Mouse (Mus musculus): ENCODE data around the gene Slc12a4.

DNA sequence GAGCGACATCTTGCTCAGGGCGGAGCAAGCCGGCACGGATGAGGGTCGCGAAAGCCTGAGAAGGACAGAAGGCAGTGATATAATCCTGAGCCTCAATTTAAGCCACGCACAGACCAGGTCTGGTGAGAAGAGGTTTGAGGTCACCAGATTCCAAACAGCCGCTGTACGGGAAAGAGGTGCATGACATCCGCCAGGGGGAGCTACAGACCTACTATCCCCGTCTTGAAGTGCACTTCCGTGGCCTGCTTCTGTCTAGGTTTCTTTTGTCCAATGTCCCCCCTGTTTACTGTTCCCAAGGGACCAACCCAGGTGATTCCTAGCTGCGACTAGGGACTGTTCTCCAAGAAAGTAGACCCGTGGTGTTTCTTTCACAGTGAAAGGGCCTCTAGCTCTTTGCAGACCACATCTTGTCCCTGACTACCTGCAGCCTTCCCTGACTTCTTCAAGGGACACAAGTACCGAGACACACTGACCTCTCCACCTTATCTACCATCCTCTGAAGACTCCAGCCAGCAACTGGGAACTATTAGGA, 25.0 kb upstream of the Slc12a4 start, which contains the start of gene Dus2:
- no peak for TF ChIP-seq POLR2A (IDR thresholded peaks at IDR 0.05; ENCODE audit: borderline replicate concordance, insufficient read depth, low read length)
- peak; percentile 98 for TF ChIP-seq CTCF (IDR thresholded peaks at IDR 0.05; ENCODE audit: borderline replicate concordance, insufficient read depth, low read depth, low read length)

Measured in cerebellum, adult 2 months (tissue).